ENCODE assay signal across 19 mouse cellular contexts in the genomic region with DNA sequence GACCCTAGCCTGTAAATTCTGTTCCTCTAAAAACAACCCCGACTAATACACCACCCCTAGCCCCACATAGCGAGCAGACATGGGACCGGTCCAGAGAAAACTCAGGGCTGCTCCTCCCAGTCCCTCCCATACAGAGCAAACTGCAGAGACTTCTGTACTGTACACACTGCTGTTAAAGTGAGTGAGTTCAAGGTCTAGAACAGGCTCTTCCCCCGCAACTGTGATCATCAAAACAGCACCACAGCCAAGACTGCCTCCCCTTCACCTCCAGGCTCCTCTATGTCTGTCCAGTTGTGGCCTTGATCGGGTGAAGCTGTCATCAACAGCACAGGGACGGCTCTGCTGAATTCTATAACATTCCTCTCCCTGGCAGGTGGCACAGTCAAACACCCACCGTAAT. TPM values are rescaled to one million over a fixed set of nuclear protein-coding genes. Genes with fewer than 3 reads are reported as not detected.
DNase-seq lines count a peak whose midpoint lies in the region; ATAC-seq and TF ChIP-seq lines count a peak whose summit lies in the region.
"Had no signal": no experiment of that assay in that cellular context is flagged by ENCODE, and none has a peak within 500 bp of the region (broad histone marks: within the 10 kb centered on the region; RNA-seq: fewer than 3 reads in every experiment).

No protein-coding gene starts in this region.

- 63% methylated on average over 7 of the region's 7 CpGs for WGBS in liver, postnatal 0 days (ENCODE audit: insufficient replicate concordance)
- 68% methylated on average over 7 of the region's 7 CpGs for WGBS in liver, embryonic 12.5 days (ENCODE audit: insufficient replicate concordance)

- no peaks in the 10 kb centered on the region for H3K36me3 ChIP-seq in liver, postnatal 0 days (replicated peaks; ENCODE audit: insufficient read depth, low read length)
- H3K36me3 ChIP-seq in liver, embryonic 12.5 days = no peaks in the 10 kb centered on the region
- H3K36me3 ChIP-seq in testis, adult 2 months (ENCODE audit: control insufficient read depth, insufficient read depth, low read length) = no peaks in the 10 kb centered on the region
- H3K36me3 ChIP-seq: embryonic facial prominence, embryonic 10.5 days; embryonic facial prominence, embryonic 12.5 days; forebrain, embryonic 15.5 days had no signal

- no peak for TF ChIP-seq POLR2A in testis, adult 2 months (IDR thresholded peaks at IDR 0.05; ENCODE audit: control insufficient read depth, low read depth, low read length)

- peak; percentile 55; the same call in 1 of the 2 replicates for ATAC-seq in liver, postnatal 0 days
- no peak for ATAC-seq in liver, embryonic 12.5 days
- ATAC-seq: forebrain, embryonic 13.5 days; forebrain, embryonic 15.5 days; forebrain, postnatal 0 days had no signal

- H3K27ac ChIP-seq in liver, postnatal 0 days (ENCODE audit: low read depth) = no peak overlapping the region
- H3K27ac ChIP-seq in liver, embryonic 12.5 days = no peak overlapping the region
- peak overlapping the region; percentile 15; the same call in 1 of the 2 replicates for H3K27ac ChIP-seq in testis, adult 2 months (ENCODE audit: control insufficient read depth, insufficient read depth, low read depth, low read length)
- H3K27ac ChIP-seq: embryonic facial prominence, embryonic 10.5 days; embryonic facial prominence, embryonic 12.5 days; forebrain, embryonic 13.5 days; forebrain, embryonic 15.5 days had no signal

- no peak overlapping the region for H3K9ac ChIP-seq in liver, postnatal 0 days (replicated peaks)
- no peak overlapping the region for H3K9ac ChIP-seq in liver, embryonic 12.5 days
- H3K9ac ChIP-seq: embryonic facial prominence, embryonic 12.5 days; forebrain, embryonic 13.5 days; forebrain, embryonic 15.5 days; forebrain, postnatal 0 days had no signal

- TF ChIP-seq EP300 in liver, postnatal 0 days (IDR thresholded peaks at IDR 0.05; ENCODE audit: low read depth) = no peak

- no peaks in the 10 kb centered on the region for H3K9me3 ChIP-seq in liver, postnatal 0 days (ENCODE audit: low read length)
- no peaks in the 10 kb centered on the region for H3K9me3 ChIP-seq in liver, embryonic 12.5 days (replicated peaks)
- H3K9me3 ChIP-seq: embryonic facial prominence, embryonic 10.5 days; embryonic facial prominence, embryonic 12.5 days; forebrain, embryonic 13.5 days; forebrain, embryonic 15.5 days had no signal

- DNase-seq in adrenal gland, postnatal 14 days = peak; percentile 37
- DNase-seq in adrenal gland, postnatal 10 days = no peak
- no peak for DNase-seq in liver, postnatal 0 days
- DNase-seq in testis, postnatal 10 days (ENCODE audit: low spot score) = peak; percentile 56
- DNase-seq in gastrocnemius, postnatal 25 days = no peak
- DNase-seq in yolk sac, embryonic 10.5 days (ENCODE audit: low spot score) = no peak
- DNase-seq: adrenal gland, adult 8-10 months; cerebellum, adult 11 months; cerebellum, adult 18-20 months; cerebellum, adult 8-10 months; cerebellum, adult 9-11 months; cerebellum, postnatal 25 days; forebrain, postnatal 0 days had no signal

- TF ChIP-seq CTCF in liver, postnatal 0 days (IDR thresholded peaks at IDR 0.05; ENCODE audit: low read depth) = no peak
- no peak for TF ChIP-seq CTCF in testis, adult 2 months (IDR thresholded peaks at IDR 0.05; ENCODE audit: control insufficient read depth, insufficient read depth, insufficient replicate concordance, low read depth, low read length)

- H3K4me3 ChIP-seq in liver, postnatal 0 days (ENCODE audit: low read depth, low read length) = no peak overlapping the region
- H3K4me3 ChIP-seq in liver, embryonic 12.5 days = no peak overlapping the region
- no peak overlapping the region for H3K4me3 ChIP-seq in testis, adult 2 months (ENCODE audit: control insufficient read depth, low read depth, low read length)
- H3K4me3 ChIP-seq: embryonic facial prominence, embryonic 10.5 days; embryonic facial prominence, embryonic 12.5 days; forebrain, embryonic 13.5 days; forebrain, embryonic 15.5 days had no signal

- H3K27me3 ChIP-seq in liver, postnatal 0 days (ENCODE audit: insufficient read depth, low read length) = no peaks in the 10 kb centered on the region
- H3K27me3 ChIP-seq in liver, embryonic 12.5 days (replicated peaks) = no peaks in the 10 kb centered on the region
- H3K27me3 ChIP-seq in testis, adult 2 months (ENCODE audit: control insufficient read depth, insufficient read depth, low read length) = no peaks in the 10 kb centered on the region
- H3K27me3 ChIP-seq: embryonic facial prominence, embryonic 12.5 days; forebrain, embryonic 13.5 days; forebrain, embryonic 15.5 days had no signal

- H3K4me1 ChIP-seq in liver, postnatal 0 days (ENCODE audit: insufficient read depth) = peaks cover 5% of the 10 kb centered on the region; the same call in 1 of the 2 replicates
- 0 out of 2 replicates have a peak, but pooled peaks cover 4% of the 10 kb centered on the region for H3K4me1 ChIP-seq in liver, embryonic 12.5 days
- H3K4me1 ChIP-seq in testis, adult 2 months (ENCODE audit: control insufficient read depth, insufficient read depth, low read length) = no peaks in the 10 kb centered on the region; the same call in 1 of the 2 replicates
- H3K4me1 ChIP-seq: forebrain, embryonic 13.5 days; forebrain, embryonic 15.5 days had no signal

- H3K4me2 ChIP-seq in liver, postnatal 0 days (ENCODE audit: low read depth, low read length) = no peak overlapping the region
- no peak overlapping the region for H3K4me2 ChIP-seq in liver, embryonic 12.5 days
- H3K4me2 ChIP-seq: embryonic facial prominence, embryonic 12.5 days; forebrain, embryonic 13.5 days; forebrain, embryonic 15.5 days had no signal

RNA-seq across cellular contexts. Expression of a gene that starts 40.3 kb away (rescaled TPM):
- 10.9 and 11.2 TPM in 2 replicates for total RNA-seq in adrenal gland, postnatal 14 days (2021)
- total RNA-seq in adrenal gland, postnatal 10 days (2021) = 10 to 100 TPM in 1 of 2 experiments, 1 to 10 TPM in 1; 9.2 to 22.2 TPM
- 1.3 and 1.5 TPM in 2 replicates for polyA plus RNA-seq in liver, postnatal 0 days (2015; fragmentation: Nextera tagmentation; extraction: Ambion mirVana)
- polyA plus RNA-seq in liver, embryonic 12.5 days (2016; fragmentation: Nextera tagmentation; extraction: Ambion mirVana) = 2.3 and 2.7 TPM in 2 replicates
- 304 and 317 TPM in 2 replicates for polyA plus RNA-seq in testis, adult 2 months (2012; rRNA removed)
- 1 to 10 TPM; 2.8 to 3.7 TPM for total RNA-seq in gastrocnemius, postnatal 25 days (2021)

Comparison
In these comparisons a context has a peak if more than half of its experiments do, and no peak if none do; other contexts are left out.
1. DNase-seq: peak in adrenal gland, postnatal 14 days (single experiment) and testis, postnatal 10 days (single experiment); none in adrenal gland, postnatal 10 days (single experiment), liver, postnatal 0 days (single experiment), gastrocnemius, postnatal 25 days (single experiment) and yolk sac, embryonic 10.5 days (single experiment).